Mouse (Mus musculus) thymus, adult 2 months (tissue): Measurements from ENCODE around the gene Kif12.
A peak's percentile ranks its signal among the peaks of the same experiment; 100 is the strongest.

ENCODE experiments used
- CTCF ChIP-seq: fragments of 200-500 bp; IDR thresholded peaks from 2 replicates; pipeline ENCODE4 v1.5.1; 2012; ENCODE audit warnings: mild to moderate bottlenecking, control low read depth, low read length, moderate library complexity, borderline replicate concordance; ENCODE audit not compliant: control insufficient read depth, poor library complexity, insufficient read depth; ENCODE audit errors: extremely low read depth
- POLR2A ChIP-seq: fragments of 200-500 bp; IDR thresholded peaks from 2 replicates; pipeline ENCODE4 v1.6.1; 2012; ENCODE audit warnings: mild to moderate bottlenecking, low read length, control low read depth, moderate library complexity; ENCODE audit not compliant: control insufficient read depth, poor library complexity, insufficient read depth; ENCODE audit errors: extremely low read depth

DNA sequence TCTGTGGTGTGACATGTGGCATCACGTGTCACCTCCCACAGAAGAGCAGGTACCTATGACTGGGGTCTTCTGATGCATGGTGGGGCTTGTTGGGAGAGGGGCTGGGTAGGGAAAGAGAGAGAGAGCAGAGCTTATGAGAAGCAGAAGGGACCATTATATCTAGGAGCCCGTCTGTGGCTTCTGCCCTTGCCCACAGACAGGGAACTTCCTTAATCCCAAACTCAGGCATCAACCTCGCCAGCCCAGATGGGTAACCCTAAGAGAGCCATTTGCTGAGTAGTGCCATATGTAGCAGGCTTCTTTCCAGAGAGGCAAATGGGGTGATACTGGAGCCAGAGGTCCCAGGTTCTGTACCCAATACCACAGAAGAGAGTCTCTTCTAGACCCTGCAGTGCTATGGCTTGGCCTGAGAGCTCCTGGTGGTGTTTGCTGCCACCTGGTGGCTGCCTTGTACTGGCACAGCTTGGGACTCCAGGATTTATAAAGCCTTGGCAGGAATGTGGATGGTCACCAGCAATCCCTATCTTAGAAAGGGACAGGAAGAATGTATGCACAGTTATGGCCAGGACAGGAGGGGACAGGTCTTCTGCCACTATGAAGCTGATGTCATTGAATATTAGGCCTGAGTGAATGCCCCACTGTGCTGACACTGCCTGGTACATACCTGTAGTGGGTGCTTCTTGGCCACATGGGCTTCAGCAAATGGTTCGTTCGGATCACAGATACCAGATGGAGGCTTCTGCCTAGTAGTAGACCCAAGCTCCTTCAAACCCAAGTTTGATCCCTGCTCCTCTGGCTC, 53.1 kb downstream of the Kif12 start:
- TF ChIP-seq CTCF (peak; percentile 85; the same call in 1 of the 2 replicates), POLR2A (no peak)
